Mouse (Mus musculus) spleen, adult 2 months (tissue): ENCODE measurements around the gene Unc45b.

Source experiments
- CTCF ChIP-seq: fragments of 200-500 bp; IDR thresholded peaks from 2 replicates; pipeline ENCODE4 v1.5.1; 2011; ENCODE audit warnings: mild to moderate bottlenecking, inconsistent platforms; ENCODE audit not compliant: insufficient read depth, insufficient read length, insufficient replicate concordance; ENCODE audit errors: extremely low read depth
- POLR2A ChIP-seq: fragments of 200-500 bp; IDR thresholded peaks from 2 replicates; pipeline ENCODE4 v1.6.1; 2011; ENCODE audit warnings: low read depth, low read length, inconsistent platforms

- TF ChIP-seq POLR2A = no peak
- no peak for TF ChIP-seq CTCF
These were observed 8.6 kb upstream of the Unc45b start for GRCm38 (mm10) chr11:82901606-82902310.
